Mouse (Mus musculus) spleen, adult 12 weeks (tissue): ENCODE data around the gene Cavin1.
"Not testable (repeated sequence)": the region's sequence is repeated elsewhere in the genome, so short reads cannot be mapped to it uniquely, and the experiment has no call there.

Experiments
- DNase-seq: peaks from one replicate; pipeline ENCODE4 v3.0.0; 2022; ENCODE audit warnings: low spot score

Gene Cavin1

DNA sequence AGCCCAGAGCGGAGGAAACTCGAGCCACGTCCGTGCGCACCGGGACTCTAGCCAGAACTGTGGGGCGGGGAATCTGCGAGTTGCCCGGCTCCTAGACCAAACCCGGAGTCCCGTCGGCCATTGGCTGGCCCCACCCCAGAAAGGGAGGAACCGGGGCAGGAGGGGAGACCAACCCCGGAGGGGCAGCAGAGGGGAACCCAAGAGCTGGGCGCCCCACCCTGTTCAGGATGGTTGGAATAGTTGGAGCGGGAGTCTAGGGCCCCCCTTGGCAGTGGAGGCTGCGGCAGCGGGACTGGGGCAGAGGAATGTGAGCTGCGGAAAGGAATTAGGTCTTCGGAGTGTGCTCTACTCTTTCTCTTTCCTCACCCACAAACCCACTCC is at the start of gene Cavin1:
Gene Cavin1, minus strand, starts transcription at position 331 of the 381 bp plus-strand sequence.
- no peak for DNase-seq

DNA sequence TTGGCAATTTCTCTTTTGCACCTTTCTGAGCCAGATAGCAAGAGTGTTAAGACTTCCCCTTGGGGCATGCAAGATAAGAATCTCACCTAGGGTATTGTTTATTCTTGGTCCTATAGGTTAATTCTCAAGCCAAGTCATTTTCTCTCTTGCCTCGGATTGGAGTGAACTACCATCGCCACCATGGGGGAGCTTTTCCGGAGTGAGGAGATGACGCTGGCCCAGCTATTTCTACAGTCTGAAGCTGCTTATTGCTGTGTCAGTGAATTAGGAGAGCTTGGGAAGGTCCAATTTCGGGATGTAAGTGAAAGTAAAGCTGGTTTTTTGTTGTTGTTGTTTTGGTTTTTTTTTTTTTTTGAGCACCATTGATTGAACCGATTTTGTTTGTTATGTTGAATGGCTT is 41.0 kb upstream of the Cavin1 start:
- DNase-seq = no peak

DNA sequence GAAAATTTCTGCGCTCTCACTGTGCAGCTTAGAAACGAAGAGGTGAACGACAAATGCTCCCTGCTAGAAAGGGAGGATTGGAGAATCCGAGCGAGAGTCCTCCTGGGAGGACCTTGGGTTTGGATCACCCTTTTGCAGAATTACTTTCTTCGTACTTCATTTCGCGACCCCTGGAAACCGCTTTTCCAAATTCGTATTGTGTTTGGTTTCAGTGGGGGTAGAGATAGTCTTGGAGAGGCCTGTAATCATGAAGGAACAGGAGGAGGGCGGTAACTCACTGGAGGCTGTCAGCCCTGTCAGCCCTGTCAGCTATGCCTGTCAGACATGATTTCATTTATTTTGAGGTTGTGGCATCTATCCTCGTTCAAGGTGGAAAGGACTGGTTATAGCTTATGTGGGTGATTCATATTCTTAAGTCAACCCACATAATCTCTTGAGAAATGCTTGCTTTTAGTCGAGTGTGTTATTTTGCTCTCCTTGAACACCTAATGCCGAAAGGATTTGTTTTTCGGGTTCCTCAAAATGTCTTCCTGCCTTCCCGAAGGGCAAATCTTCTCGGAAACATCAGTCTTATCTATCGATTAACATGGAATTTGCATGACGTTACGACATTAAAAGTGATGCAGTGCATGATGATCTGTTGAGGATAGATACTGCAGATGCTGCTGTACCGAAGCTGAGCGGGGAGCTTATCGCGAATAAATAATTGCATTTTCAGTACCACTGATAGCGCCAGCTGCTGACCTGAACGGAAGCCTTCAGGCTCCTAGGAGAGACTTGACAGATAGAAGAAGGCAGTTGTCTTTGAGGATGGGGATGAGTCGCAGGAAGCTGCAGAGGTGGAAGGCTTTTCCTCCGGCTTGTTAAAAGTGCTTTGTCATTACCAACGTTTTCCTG is 39.4 kb upstream of the Cavin1 start:
- DNase-seq = peak; percentile 56

DNA sequence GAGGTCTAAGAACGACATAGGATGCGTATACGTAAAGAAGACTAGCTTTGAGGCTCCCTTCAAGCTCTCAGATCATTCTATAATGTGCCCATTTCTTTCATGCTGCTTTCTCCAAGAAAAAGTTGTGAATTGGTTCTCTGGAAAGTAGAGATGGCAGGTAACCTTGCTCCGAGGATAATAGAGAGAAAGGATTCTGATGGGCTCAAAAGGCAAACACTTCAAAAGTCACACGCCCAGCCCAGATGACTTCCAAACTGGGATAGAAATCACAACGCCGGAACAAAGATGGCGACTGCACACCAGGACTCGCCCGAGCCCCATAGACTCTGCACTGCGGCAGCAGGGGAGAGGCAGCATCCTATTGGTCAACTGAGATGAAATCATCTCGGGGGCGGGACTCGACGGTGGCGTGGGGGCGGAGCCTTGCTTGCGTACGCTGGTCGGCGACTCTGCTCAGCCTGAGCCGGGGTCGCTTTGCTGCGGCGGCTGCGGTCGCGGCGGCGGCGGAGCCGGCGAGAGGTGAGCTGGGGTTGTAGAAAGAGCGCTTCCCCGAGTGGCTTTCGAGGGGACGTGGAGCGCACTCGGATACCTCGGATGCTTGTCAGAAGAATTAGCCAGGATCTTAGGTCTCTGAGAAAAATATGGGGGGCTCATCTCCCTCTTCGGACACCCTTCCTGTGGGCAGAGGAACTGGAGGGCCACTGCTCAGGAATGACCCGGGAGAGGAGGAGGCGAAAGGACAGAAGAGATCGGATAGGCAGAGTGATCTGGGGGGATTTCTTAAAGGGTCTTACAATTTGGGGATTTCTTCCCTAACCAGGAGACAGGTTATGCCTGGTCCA is 38.6 kb upstream of the Cavin1 start, which contains the start of gene Atp6v0a1:
Gene Atp6v0a1, plus strand, starts transcription at position 407 of the 842 bp plus-strand sequence.
- DNase-seq = peak; percentile 93

DNA sequence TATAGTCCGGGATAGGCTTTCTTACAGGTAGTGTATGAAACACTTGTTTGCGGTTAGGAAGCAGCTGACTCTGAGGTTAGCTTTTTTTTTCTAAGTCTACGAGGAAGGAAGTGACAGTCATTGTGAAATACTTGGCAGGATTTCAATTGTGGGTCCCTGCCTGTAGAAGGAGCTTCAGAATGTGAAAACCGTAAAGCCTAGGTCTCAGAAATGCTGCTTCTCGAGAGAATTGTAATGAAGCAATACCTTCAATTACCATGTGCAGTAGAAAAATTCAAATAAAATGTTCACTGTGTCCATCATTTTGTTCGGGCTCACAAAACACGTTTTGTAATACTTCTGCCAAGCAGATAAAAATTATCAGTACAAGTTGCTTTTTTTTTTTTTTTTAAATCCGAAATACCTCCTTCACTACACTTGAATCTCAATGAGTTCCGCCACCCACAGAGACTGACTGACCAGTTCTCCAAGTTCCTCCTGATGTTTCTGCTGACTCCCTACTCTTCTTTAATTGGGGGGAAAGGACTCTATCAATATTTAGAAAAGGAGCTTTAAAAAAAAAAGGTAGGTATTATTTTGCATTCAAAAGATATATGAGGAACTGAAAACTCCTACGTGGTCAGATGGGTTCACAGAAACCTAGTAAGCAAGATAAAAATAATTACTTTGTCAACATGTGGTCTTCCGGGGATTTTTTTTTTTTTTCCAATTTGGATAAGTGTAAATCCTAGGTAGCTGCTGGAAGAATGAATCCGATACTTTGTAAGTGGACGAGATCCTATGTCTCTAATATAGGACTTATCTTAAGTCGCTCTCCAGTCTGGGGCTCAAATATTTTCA is 37.7 kb upstream of the Cavin1 start:
- DNase-seq = peak; percentile 15

DNA sequence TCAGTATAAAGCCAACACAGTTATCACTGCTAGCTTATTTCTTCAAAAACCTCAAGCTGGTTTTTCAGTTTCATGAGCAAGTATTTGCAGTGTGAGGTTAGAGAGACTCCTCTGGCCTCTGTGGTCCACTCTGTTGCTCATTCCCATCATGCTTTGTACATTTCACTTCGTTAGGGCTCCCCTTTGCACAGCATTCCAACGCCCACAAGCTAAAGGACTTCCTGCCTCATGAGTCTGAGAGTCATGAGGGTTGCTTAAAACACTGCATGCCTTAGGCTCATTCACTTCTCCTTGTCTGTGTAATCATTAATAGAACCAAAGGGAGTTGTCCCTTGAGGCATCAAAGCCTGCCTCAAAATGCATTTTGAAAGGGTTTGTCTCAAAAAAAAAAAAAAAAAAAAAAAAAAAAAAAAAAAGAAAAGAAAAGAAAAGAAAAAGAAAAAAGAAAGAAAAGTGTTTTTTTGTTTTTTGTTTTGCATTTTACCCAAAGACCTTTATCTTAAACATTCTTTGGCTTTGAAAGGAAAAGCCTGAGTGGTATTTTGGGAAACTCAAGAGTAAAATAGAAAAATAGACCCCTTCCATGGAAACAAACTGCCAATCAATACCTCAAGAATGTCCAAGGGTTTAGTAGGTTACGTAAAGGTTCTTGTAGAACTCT is 32.5 kb upstream of the Cavin1 start:
- no peak for DNase-seq

DNA sequence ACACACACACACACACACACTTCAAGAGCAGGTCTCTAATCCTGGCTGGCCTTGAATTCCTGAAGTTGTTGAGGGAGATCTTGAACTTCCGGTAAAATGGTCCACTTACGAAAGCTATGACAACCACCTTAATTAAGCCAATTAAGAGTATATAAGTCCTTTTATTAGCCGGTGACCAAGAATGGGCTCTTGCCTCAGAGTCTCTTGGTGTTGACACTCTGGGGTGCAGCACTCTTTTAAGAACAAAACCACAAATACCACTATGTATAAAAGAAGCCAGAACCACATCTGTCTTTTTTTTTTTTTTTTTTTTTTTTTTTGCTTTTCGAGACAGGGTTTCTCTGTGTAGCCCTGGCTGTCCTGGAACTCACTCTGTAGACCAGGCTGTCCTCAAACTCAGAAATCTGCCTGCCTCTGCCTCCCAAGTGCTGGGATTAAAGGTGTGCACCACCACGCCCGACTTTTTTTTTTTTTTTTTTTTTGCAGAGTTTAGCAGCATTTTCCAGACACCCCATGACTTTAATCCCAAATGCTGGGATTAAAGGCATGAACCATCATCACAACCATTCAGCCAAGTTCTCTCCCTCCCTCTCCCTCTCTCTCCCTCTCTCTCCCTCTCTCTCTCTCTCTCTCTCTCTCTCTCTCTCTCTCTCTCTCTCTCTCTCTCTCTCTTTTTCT is 31.3 kb upstream of the Cavin1 start:
- DNase-seq = not testable (repeated sequence)

DNA sequence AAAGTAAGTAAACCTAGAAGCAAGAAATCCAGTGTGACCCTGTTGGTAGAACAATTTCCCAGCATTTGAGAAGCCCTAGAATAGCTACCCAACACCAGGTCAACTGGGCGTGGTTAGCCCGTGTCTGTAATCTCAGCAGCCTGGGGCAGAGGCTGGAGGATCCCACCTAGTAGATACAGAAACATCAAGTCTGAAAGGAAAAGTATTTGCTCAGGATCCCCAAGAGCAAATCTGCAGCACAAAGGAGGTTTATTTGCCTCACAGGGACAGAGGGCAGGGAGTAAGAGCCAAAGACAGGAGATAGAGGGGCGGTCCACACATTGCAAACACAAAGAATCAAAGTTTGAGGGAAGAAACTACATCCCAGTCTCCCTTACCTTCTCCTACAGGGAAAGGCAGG is 28.6 kb upstream of the Cavin1 start:
- DNase-seq = no peak

DNA sequence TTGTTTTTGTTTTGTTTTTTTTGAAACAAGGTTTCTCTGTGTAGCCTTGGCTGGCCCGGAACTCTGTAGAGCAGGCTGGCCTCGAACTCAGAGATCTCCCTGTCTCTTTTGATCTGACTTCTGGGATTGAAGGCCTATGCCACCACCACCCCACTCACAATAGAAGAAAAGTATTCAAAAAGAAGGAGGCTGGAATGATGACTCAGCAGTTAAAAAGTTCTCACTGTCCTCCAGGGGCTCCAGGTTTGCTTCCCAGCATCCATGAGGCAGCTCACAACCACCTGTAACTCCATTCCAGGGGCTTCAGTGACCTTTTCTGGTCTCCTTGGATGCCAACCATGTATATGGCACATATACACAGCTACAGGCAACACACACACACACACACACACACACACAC is 28.1 kb upstream of the Cavin1 start:
- DNase-seq = no peak

DNA sequence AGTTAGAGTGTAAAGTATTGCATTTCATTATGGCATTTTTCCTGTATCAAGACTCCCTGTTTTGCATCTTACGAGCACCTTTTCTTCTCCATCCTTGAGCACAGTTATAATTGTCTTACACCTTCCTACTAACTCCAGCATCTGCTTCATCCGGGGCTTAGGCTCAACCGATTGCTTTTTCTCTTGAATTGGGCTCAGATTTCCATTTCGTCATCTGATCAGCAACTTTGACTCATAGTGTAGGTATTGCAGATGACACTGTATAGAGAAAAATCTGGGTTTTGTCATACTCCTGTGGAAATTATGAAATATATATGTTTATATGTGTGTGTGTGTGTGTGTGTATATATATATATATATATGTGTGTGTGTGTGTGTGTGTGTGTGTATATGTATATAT is 25.8 kb upstream of the Cavin1 start:
- no peak for DNase-seq

DNA sequence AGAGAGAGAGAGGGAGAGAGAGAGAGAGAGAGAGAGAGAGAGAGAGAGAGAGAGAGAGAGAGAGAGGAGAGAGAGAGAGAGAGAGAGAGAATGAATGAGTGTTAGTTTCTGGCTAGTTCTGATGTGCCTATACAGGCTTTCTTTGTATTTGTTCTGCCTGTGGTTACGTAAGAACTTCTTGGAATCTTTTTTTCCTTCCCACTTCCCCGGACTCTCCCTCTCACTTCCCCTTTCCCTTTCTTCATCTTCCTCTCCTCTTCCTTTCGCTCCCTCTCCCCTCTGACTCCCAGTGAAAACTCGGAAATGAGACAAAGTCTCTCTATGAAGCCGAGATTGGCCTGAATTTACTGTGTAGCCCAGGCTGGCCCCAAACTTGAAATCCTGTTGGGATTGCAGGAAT is 24.0 kb upstream of the Cavin1 start:
- no peak for DNase-seq

DNA sequence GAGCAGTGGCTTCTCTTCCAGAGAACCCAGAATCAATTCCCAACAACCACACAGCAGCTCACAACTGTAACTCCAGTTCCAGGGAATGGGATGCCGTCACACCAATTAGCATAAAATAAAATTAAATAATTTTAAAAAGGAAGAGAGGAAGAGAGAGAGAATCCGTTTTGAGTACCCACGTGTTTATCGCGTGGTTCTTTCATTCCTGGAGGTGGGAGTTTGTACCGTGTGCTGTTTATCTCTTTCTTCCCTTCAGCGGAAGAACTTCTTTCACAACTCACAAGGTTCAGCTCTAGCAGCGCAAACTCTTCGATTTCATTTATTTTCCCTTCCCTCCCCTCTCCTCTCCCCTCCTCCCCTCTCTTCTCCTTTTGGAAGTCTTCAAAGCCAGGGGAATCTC is 23.5 kb upstream of the Cavin1 start:
- no peak for DNase-seq

DNA sequence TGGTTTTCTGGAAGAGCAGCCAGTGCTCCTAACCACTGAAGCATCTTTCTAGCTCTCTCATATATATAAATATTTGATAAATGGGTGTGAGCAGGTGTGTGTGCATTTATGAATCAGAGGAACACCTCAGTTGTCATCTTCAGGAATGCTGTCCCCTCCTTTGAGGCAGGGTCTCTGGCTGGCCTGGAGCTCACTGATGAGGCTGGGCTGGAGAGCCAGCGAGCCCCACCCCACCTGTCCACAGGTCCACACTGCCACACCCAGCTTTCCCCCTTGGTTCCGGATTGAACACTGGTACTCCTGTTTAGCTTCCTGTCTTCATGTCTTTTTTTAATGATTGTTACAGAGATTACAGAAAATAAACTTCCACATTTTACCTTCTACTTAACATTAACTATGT is 22.8 kb upstream of the Cavin1 start:
- no peak for DNase-seq

DNA sequence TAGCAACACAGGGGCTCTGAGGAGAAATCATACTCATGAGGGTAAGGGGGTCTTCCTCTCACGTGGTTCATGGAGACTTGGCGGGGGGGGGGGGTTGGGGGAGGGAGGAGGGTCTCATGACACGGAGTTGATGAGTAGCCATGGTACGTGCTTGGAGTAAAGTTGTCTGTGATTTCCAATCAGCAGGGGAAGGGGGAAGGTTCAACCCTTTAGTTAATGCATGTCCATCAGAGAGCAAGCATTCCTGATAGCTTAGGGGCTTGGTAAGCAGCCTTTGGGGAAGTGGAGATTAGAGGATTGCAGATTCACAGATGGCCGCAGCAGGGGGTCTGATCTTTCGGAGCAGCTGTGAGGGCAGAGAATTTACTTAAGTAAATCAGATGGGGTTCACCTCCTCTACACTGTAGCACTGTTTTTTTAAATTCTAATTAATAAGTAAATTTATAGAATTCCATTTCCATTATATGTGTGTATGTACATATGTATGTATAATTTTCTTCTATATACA is 20.4 kb upstream of the Cavin1 start:
- no peak for DNase-seq

DNA sequence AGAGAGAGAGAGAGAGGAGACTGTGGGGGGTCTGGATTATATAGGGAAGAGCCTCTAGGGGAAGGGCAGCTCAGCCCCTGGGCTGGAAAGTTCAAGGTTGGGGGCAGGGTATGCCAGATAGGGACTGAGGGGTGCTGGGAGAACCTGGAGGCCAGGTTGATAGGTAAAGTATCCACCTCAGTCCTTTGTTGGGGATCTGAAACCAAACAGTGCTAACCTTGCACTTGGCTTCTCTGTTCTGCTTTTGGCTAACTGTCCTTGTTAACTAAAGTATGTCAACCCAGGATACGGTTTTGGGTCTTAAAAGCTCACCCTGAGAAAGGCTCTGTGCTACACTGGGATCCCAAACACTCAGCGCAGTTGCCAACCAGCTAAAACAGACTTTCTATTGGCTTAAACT is 19.0 kb upstream of the Cavin1 start:
- no peak for DNase-seq

DNA sequence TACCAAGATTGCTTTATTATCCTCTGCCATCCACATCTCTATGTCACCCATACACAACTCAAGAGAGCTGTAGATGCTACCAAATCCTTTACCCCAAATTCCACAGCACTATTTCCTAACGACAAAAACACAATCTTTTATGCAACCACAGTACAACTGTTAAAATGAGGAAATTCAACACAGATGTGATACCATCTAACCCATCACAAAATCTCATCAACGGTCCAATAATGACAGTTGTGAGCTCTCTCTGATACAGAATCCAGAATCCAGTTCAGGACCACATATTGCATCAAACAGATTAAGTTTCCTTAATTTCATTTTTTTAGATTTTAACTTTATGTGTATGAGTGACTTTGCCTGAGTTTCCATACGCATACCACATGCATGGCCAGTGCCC is 18.0 kb upstream of the Cavin1 start:
- DNase-seq = no peak

DNA sequence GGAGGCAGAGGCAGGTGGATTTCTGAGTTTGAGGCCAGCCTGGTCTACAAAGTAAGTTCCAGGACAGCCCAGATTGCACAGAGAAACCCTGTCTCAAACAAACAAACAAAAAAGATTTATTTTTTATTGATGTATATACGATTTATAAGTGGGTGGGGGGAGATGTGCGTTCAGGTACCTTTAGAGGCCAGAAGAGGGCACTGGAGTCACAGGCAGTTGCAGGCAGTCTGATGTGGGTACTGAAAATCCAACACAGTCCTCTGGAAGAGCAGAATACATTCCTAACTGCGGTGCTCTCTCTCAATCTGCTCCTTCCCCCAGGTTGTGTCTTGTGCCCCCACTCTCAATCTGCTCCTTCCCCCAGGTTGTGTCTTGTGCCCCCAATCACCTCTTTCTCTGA is 14.9 kb upstream of the Cavin1 start:
- no peak for DNase-seq

DNA sequence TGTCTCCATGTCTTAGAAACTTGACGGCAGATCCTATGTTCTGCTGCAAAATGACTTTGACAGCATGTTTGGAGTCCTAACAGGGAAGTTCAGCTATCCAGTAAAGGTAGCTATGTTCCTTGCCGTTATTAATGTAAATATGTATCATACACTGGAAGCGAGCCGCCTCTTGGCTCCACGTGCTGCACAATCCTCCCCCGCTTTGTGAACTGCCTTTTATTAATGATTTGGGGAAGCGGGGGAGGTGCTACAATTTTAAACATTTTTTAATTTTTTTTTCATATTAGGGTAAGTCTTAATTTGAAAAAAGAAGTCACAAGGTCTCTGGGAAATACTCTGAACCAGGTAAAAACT is 13.1 kb upstream of the Cavin1 start:
- DNase-seq = no peak

DNA sequence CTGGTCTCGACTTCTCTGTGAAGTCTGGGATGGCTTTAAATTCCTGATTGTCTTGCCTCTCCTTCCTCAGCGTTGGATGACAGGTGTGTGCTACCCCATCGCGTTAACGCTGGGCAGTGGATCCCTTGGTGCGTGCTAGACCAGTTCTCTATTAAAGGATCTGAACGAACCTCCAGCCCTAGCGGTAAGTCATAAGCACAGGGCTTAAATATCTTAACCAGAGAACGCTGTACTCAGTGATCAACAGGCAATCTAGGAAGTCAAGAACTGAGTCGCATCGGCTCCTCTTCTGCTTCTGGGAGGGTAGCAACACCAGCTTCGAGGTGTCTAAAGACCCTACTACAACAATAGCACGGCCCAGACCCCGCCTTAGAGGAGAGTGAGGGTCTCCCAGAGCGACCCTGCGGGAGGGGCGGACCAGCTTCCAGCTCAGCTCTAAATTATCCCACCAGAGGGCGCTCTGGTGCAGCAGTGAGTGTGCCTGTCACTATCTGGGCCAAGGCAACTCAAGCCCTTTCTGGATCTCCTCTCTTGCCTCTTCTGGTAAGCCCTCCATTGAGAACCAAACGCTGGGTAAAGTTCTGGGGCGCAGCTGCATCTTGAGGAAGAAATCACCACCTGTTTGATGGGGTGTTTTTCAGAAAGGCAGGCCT is 12.6 kb upstream of the Cavin1 start:
- peak; percentile 68 for DNase-seq

DNA sequence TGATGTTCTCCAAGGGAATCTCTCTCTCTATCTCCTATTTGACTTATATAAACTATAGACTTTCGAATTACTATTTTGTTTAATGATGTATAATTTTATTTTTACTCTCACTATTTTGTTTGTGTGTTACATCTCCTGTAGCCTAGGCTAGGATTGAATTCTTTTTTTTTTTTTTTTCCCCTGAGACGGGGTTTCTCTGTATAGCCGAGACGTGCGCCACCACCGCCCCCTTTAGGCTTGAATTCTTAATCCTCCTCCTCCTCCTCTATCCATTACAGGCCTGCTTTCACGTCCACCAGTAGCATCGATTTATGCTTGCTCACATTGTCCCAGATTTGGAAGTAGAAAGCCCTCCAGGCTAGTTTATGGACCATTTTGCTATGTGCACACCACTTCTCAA is 11.4 kb upstream of the Cavin1 start:
- DNase-seq = no peak
